Mouse (Mus musculus) right cerebral cortex, postnatal 4 days (tissue): ENCODE data around the gene Atxn7l2.
"Not testable (repeated sequence)": the region's sequence is repeated elsewhere in the genome, so short reads cannot be mapped to it uniquely, and the experiment has no call there.

Source experiments
- DNase-seq: peaks from one replicate; pipeline ENCODE4 v3.0.0-alpha.2; 2022

Atxn7l2 gene

DNA sequence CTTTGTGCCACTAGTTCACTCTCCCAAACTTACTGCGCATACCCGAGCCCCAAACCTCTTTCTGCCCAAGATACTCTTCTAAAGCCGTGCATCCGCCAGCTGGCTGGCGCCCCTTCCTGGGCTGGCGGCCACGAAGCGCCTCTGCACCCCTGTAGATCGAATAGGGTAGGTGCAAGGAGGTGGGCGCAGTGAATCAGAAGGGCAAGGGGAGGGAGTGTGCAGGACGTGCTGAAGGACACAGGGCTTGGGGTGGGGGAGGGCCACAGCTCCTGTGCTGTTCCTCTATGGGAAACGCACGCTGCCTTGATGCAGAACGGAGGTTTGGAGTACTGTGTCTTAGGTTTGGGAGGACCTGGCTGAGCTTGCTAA is at the start of gene Atxn7l2:
Gene Atxn7l2, minus strand, starts transcription at position 164 of the 369 bp plus-strand sequence.
- peak; percentile 68 for DNase-seq

DNA sequence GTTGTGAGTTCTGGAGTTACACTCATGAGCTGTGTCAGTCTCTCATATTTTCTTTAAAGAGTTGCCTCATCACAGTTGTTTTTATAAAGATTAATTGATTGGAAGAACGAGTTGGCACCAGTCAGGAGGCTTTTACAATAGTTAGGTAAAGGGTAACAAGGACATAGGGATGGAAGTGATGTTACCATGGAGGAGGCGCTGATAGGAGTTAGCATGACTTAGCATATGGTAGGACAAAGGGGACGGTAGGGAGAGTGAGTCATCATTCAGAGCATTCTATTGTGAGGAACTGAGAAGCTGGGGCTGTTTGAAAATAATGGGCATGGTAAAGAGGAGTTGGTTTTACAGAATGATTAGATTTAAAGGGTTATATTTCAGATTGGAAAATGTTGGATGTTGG is 48.6 kb upstream of the Atxn7l2 start:
- no peak for DNase-seq

DNA sequence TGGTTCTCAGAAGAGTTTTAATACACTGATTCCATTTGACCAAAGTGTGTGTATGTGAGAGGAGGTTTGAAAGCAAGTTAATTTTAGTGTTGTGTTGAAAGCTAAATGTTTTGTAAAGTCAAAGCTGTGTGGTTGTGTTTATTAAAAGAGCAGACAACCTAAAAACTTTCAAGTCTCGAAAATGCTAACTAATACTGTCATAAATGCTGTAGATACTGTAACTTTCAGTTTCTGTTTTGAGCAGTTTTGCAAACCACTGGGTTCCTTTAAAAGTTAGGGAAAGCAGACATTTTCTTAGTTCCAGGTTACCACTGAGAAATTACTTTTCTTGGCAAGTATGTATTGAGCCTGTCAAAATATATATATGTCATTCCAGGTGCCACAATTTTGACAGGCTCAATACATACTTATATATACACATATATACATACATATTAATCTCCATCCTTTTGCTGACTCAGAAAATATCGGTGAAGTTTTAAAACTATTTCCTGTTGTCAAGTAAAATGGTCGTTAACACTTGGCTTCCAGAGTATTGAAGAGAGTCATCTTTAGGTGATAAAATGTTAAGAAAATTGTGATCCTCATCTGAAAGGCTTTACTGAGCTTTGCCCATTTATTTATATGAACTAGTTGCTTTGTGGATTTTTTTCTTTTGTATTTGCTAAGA is 47.2 kb upstream of the Atxn7l2 start:
- no peak for DNase-seq

DNA sequence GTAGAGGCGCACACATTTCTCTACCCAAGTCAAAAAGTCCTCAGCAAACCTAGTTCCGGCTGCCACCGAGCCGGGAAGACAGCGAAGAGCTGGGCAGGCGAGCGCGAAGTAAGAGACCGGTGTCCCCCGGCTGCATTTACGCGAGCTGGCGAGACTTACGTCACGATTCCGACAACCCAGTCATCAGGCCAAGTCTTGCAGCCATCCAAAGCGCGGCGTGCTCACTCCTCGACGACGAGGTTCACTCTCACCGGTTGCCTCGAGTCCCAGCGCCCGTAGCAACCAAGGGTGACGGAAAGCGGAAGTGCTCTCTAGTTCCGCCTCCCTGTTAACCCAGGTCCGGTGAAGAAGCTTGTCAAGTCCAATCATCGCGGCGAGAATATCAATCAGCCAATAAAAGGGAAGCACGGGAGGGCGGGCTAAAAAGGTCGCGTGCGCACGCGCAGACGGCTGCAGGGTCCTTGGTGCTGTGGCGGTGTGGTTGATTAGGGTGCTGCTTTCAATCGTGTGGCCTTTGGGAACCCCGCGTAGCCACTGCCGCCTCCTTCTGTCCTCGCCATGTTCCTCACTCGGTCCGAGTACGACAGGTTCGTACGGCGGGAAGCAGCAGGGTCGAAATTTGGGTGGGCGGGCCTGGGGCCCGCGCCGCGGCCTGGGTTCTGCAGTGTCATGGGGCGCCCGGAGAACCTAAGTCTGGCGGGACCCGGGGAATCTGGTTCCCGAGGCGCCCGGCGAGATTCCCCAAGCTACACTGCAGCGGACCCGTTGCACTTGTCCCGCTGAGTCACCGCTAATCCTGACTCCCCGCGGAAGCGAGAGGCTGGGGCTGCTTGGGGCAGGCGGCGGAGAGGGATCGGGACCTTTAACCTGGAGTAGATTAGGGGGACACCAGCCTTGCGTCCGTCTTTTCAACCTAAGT is 46.2 kb upstream of the Atxn7l2 start, which contains the start of gene Psma5:
Gene Psma5, plus strand, starts transcription at position 208 of the 919 bp plus-strand sequence.
- peak; percentile 97 for DNase-seq

DNA sequence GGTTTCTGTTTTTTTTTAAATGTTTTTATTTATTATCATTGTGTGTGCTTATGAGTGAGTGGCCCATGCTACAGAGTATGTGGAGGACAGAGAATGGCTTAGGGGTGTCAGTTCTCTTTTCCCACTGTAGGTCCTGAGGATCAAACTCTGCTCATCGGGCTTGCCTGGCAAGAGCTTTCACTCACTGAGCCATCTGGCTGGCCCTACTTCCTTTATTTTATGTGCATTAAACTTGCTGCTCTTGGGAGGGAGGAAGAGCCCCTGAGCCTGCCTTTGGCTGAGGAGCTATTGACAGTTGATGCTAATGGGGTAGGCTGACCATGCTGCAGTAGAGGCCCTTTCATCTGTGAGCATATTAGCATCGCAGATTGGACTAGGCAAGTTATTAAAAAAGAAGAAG is 36.1 kb upstream of the Atxn7l2 start:
- DNase-seq: no peak

DNA sequence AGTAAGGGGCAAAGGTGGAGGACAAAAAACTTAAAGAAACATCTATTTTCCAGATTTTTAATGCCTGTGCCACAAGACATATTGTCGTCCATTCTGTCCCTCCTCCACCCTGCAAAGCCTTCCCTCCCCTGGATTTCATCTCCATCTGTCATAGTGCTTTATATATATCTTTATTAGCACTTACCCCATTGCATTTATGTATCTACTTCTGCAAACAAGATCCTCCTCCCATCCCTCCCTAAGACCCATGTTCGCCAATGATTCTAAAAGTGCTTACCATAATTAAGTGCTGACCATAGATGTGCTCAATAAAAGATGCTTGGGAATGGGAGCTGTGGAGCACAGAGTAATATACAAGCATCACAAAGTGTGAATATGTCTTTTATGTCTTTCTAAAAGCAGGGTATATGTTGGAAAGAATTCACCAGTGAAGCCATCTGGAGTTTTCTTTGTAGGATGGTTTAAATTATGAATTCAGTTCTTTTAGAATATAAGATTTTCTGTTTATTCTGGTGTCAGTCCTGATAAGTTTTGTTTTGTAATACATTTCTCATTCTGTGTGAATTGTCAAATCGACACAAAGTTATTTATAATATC is 30.6 kb upstream of the Atxn7l2 start:
- no peak for DNase-seq

DNA sequence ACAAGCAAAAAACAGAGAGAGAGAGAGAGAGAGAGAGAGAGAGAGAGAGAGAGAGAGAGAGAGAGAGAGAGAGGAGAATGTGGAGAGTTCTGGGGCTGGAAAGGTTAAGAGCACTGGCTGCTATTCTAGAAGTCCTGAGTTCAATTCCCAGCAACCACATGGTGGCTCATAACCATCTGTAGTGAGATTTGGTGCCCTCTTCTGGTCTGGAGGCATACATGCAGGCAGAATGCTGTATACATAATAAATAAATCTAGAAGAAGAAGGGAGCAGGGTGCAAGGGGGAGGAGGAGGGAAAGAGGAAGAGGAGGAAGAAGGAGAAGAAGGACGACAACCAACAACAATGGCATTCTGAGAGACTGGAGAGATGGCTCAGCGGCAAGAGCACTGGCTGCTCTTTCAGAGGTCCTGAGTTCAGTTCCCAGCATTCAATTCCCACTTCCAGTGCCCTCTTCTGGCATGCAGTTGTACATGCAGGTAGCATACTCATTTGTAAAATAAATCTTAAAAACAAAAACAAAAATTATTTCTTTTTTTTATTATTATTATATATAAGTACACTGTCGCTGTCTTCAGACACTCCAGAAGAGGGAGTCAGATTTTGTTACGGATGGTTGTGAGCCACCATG is 26.9 kb upstream of the Atxn7l2 start:
- DNase-seq: not testable (repeated sequence)

DNA sequence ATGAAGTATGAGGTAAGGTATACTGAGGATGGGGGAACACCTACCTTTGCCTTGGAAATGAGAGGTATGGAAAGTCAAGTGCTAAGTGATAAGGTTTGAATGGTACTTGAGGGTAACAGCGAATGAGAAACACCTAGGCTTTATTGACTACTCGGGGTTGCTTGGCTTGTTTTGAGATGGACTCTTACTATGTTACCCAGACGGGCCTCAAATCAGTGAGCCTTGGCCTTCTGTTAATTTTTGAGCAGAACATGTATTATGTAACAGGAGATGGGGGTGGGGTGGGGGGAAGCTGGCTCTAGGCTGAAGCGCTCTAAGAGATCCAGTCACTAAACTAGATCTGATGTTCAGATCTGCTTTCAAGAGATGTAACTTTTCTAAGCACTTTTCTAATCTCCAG is 20.9 kb upstream of the Atxn7l2 start:
- DNase-seq: no peak

DNA sequence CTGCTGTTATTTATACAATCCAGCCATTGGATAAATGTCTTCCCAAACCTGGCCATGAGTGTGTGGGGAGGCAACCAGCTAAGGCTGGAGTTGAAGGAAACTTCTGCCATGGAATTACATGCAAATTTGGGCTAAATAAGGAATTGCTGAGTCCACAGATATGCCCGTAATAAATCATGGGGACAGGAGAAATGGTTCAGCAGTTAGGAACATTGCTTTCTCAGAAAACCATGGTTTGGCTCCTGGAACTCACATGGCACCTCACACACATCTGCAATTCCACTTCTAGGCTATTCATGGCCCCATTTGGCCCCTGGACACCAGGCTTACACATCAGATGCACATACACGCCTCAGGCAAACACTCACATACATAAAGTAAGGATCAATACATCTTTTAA is 16.8 kb upstream of the Atxn7l2 start:
- DNase-seq: no peak

DNA sequence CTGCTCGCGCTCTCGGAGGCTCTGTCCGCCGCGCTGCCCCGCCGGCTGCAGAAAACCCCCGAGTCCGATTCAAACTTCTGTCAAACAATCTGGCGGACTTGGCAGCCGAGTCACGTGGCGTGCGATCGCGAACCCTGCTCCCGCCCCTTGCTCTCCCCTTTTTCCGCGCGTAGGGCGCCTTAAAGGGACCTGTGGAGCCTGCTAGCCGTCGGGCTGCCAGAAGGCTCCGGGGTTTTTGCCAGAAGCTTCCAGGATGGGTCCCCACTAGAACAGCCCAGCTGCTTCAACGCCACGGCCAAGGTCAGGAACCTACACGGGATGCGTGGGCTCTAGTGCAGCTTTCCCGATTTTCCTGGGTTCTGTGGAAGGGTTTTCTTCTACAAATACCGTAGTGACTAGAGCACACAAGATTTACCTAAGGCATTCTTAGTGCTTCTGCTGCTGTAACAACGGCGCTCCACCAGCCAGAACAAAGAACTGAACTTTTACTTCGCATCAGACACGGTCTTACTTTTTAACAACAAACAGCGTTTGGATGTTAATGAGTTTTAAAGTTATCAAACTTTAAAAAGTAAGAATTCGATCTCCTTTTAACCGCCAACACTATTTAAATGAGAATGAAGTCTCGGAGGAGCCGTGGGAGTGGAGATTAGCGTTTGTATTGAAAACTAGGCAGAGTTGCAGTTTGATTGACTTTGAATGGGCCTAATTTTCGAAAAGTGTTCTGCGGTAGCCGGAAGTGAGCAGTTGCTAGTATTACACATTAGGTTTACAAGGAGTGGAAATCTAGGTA is 16.0 kb upstream of the Atxn7l2 start, which contains the start of gene Sypl2:
Gene Sypl2, minus strand, starts transcription at position 91 of the 793 bp plus-strand sequence.
- DNase-seq: no peak

DNA sequence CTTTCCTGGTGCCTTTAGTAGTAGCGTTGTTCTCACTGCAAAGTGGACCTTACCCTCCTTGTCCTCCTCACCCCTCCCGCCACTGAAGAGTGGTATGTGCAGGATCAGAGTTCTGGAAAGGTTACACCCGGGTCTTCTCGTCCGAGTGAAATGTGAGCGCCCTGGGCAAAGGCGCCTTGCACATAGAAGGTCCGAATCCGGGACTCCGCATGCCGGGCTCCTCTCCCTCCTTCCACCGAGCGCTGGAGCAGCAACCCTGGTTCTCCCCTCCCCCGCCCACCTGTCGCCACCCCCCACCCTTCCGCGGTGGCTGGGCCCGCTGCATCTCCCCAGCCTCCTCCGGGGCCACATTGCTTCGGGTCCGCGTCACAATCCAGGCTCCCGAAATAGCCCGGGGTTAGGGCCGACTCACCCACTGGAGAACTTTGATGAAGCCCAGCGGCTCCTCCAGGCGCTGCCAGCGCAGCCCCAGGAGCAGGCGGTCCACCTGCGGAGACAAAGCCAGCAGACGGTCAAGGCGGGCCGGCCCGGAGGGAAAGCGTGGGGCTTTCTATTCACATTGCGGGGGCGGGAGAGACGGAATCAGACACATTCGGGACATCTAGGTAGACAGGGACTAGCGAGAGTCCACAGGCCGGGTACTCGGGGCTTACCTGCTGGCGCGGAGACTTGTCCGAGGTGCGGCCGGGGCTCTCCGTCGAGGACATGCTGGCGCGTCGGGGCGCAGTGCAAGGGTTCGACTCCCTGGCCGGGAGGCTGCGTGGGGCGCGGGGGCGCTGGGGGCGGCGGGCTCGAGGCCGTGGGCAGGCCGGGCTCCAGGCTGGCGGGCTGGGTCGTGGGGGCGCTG is 15.2 kb upstream of the Atxn7l2 start:
- no peak for DNase-seq

DNA sequence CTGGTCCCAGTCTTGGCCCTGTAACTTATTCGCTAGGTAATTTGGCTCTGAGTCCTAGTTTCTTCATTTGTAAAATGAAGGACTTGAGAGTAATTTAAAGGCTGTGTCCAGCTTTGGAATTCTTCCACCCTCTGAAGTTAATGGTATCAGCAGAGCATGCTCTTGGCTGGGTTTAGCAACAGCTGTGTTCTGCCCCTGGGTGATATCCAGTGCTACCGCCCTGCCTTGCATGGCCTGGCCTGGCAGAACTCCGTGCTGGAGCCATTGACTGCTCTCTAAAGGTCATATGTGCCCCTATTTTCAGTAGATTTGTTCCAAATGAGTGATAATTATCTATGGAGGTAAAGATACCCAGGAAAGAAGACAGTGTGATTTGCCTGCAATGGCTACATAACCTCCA is 9.9 kb upstream of the Atxn7l2 start:
- no peak for DNase-seq

DNA sequence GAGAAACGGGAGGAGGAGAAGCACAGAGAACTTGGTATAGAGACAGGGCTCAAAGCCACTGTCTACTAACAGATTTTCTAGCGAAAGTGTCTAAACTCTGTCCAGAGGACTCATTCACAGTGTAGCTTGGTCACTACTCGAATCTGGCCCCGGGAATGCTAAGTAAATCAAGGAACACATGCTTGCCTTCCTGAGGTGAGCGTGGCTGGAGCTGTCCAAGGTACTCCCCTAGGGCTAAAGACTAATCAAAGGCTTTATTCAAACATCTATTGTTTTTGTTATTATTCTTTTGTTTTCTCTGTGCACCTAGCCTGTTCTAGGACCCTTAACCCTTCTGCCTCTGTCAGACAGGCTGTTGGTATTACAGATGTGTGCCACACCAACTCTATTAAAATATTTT is 4.0 kb upstream of the Atxn7l2 start:
- DNase-seq: no peak

DNA sequence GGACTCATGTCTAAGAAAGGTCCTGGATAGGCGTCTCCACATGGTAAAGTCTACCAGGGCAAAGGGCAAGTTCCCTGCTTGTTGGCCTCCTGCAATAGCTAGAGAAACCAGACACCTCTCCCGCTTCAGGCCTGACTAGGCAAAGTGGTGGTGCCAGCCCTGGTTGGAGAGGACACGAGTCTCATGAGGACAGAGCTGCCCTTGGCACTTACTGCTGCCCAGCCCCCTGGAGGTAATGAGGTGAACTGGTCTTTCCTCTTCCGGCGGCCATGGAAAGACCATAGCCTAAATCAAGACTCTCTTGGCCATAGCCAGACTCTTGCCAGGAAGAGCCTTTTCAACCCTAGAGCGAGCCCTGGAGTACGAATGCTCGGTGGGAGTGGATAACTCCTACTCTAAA is 1.7 kb upstream of the Atxn7l2 start:
- no peak for DNase-seq

DNA sequence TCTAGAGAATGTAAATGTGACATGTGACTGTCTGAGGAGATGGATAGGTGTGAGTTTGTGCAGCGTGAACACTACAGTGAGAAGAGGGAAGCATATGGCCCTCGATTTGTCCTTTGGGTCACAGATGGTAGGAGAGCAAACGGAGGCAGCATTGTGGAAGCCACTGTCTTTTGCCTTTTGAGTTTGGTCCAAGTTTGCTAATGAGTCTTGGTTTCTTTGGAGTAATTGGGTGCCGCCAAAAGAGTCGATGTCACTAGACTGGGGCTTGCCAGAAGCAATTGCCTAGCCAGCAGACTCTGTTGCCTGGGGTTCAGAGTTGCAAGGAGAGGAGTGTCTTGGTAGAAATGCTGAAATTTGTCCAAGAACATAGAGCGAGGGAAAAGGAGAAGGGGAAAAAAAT is 1.1 kb upstream of the Atxn7l2 start:
- no peak for DNase-seq

DNA sequence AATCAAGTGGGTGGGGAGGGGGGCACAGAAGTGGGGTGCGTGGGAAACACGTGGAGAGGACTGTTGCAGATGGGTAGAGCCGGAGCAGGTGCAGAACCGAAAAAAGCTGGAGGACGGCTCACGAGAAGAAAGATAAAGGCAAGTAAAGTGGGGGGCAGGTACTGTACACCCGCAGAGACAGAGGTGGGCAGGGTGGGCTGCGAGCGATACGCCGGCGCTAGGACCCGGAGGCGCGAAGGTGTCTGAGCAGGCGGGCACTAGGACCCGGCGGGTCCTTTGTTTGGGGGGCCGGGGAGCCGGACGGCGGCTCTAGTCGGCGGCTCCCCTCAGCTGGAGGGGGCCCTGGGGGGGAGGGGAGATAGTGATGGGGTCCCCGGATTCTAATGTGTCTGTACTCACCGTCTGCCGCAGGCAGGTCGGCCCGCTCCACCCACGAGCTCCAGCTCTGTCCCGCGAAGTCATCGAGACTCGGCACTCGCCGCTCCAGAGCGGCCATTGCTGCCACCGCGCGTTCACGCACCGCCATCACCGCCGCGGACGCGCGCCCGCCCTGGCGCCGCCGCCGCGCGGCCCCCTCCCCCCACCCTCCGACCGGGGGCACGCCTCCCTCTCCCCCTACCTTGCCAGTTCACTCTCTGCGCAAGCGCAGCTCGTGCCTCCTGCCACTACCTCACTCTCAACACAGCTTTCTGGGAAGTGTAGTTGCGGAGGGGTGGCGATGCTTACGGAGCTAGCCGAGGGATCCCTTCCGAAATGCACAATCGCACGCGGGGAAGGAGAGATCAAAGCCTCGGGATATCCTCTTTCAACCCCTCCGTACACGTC is 576 bp downstream of the Atxn7l2 start:
- peak; percentile 92 for DNase-seq

DNA sequence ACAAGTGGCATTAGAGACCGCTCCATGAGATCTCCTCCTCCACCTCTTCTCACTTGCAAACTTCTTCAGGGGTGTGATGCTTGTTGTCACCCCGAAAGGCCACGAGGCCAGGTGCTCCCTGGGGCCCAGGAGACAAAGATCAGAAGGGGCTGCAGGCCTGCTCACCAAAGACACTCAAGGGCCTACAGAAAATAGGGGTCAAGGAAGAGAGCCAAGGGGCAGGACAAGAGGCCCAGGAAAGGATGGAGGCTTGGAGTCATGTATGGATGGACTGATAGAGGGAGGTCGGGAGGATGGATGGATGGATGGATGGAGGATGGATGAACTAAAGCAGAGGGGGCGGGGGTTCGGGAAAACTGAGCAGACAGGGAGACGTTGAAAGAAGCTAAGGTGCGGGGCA is 1.2 kb downstream of the Atxn7l2 start:
- no peak for DNase-seq

DNA sequence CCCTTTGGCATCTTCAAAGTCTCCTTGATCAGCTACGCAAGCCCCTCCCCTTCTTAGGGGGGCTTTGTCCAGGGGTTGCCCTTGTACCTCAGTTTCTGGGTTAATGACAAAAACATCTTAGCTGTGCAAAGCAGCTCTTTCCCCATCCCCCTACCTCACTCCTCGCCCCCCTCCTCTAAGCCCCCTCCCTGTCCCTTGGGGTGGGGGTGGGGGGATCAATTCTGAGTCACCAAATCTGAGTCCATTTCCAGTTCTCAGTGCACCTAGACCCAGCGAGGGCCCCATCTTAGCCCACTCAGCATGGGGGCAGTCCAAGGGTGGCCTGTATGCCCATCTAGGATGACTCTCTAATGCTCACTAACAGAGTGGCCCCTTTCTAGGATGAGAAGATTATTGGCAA is 1.7 kb downstream of the Atxn7l2 start:
- DNase-seq: no peak

DNA sequence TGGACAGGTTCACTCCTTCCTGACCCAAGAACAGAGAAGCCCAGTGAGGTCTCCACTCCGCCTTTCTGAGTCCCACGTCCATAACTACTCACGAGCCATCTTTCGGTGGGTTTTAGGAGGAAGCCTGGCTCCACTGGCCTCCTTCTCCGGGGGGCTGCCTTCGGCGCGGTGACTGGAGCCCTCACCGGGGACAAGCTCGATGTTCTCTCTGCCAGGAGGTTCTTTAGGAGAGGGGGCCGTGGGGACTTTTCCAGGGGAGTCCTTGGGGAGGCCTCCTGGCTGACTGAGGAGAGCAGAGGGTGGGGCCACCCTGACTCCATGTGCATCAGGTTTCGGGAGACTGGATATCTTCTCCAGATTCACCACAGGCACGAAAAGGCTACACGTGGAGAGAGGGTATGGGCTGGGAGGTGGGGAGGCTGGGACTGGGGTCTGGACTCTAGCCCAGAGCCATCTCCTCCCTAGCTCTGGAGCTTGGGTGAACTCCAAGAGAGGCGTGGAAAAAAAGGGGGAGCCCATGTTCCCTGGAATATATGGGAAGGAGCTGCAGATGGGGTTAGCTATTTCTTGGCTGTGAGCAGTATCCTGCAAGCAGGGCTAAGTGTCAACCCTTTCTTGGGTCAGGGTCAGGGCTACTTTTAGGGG is 3.9 kb downstream of the Atxn7l2 start:
- DNase-seq: no peak

DNA sequence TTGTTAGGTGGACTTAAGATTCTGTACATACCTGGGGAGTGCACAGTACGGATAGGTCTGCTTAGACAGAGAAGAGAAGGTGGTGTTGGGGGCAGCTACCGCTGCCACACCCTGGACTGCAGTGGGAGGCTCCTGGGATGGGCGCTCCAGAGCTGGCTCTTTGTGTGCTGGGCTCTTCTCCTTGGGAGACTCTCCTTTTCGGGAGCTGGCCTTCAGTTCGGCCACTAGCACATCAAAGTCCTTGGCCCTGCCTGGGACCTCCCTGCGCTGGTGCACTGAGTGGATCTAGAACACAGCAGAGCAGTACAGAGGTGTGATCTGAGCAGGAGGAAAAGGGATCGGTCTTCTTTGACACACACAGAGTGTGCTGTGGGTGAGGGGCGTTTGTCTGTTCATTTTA is 5.1 kb downstream of the Atxn7l2 start:
- DNase-seq: no peak
